Mouse (Mus musculus) C2C12 (cell line): ENCODE results near the gene Trim8. TPM values are rescaled to one million over a fixed set of nuclear protein-coding genes. Genes with fewer than 3 reads are reported as not detected.
A peak's percentile ranks its signal among the peaks of the same experiment; 100 is the strongest.

Experiments
- H3K27me3 ChIP-seq: one replicate; pipeline ENCODE4 v1.6.1; 2011; ENCODE audit not compliant: control insufficient read depth, insufficient read depth, insufficient read length
- H3K36me3 ChIP-seq: one replicate; pipeline ENCODE4 v1.6.1; 2011; ENCODE audit not compliant: control insufficient read depth, insufficient read depth
- H3K4me3 ChIP-seq: one replicate; pipeline ENCODE4 v1.5.1; 2011; ENCODE audit warnings: mild to moderate bottlenecking, control low read depth; ENCODE audit not compliant: poor library complexity, insufficient read depth, severe bottlenecking
- H3K79me2 ChIP-seq: one replicate; pipeline ENCODE4 v1.6.1; 2011; ENCODE audit not compliant: control insufficient read depth, insufficient read depth
- H3K79me3 ChIP-seq: one replicate; pipeline ENCODE4 v1.6.1; 2011; ENCODE audit warnings: low read depth, control low read depth
- H3ac ChIP-seq: one replicate; pipeline ENCODE3; 2011; ENCODE audit warnings: low read depth; ENCODE audit not compliant: control insufficient read depth, insufficient read length
- CEBPB ChIP-seq: IDR thresholded peaks from one replicate; pipeline ENCODE4 v1.6.1; 2011; ENCODE audit warnings: low read depth, mild to moderate bottlenecking, control low read depth, moderate library complexity
- CTCF ChIP-seq: IDR thresholded peaks from one replicate; pipeline ENCODE4 v1.5.1; 2011; ENCODE audit not compliant: control insufficient read depth, insufficient read depth, insufficient read length
- FOSL1 ChIP-seq: IDR thresholded peaks from one replicate; pipeline ENCODE4 v1.8.0; 2011; ENCODE audit warnings: mild to moderate bottlenecking, low read length; ENCODE audit not compliant: poor library complexity, insufficient read depth, severe bottlenecking
- MAX ChIP-seq: IDR thresholded peaks from one replicate; pipeline ENCODE4 v1.6.1; 2011; ENCODE audit warnings: mild to moderate bottlenecking, control low read depth
- MYOD1 ChIP-seq: IDR thresholded peaks from one replicate; pipeline ENCODE4 v1.6.1; 2011; ENCODE audit warnings: low read depth; ENCODE audit not compliant: control insufficient read depth, insufficient read length
- MYOG ChIP-seq: IDR thresholded peaks from one replicate; pipeline ENCODE4 v1.6.1; 2011; ENCODE audit not compliant: control insufficient read depth, insufficient read length; ENCODE audit errors: extremely low read depth
- USF1 ChIP-seq: IDR thresholded peaks from one replicate; pipeline ENCODE4 v1.6.1; 2011; ENCODE audit warnings: low read depth, mild to moderate bottlenecking, control low read depth, moderate library complexity
- polyA plus RNA-seq: library from polyadenylated mRNA; unstranded; fragments of >200 nt; fragmentation: generic; extraction: Trizol; gene quantifications from one replicate; pipeline ENCODE4 v1.2.1, GENCODE M21; 2012; ENCODE audit warnings: missing spikeins

The Trim8 gene
- polyA plus RNA-seq, 1 experiment: 26.8 TPM

DNA sequence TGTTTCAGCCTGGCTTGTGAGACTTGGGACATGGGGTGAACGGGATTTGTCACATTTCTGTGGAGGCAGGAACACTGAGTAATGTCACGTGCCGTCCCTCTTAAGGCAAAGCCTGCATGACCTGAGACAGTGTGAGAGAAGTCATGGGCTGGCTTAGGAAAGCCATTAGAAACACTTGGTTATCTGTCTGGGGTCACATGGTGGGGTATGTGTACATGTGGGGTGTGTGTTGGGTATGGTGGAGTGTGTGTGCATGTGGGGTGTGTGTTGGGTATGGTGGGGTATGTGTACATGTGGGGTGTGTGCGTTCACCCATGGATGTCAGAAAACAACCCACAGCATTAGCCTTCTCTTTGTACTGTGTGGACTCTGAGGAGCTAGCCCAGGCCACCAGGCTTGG, 48.9 kb downstream of the Trim8 start:
- Histone ChIP-seq H3ac (no peak overlapping the region), H3K79me3 (no peaks in the 10 kb centered on the region), H3K4me3 (no peak overlapping the region), H3K36me3 (peaks cover 5% of the 10 kb centered on the region), H3K79me2 (no peaks in the 10 kb centered on the region), H3K27me3 (no peaks in the 10 kb centered on the region)
- TF ChIP-seq MYOD1: no peak
- no peak for TF ChIP-seq MAX
- no peak for TF ChIP-seq MYOG
- TF ChIP-seq USF1: no peak
- no peak for TF ChIP-seq CEBPB
- no peak for TF ChIP-seq CTCF
- TF ChIP-seq FOSL1: no peak

DNA sequence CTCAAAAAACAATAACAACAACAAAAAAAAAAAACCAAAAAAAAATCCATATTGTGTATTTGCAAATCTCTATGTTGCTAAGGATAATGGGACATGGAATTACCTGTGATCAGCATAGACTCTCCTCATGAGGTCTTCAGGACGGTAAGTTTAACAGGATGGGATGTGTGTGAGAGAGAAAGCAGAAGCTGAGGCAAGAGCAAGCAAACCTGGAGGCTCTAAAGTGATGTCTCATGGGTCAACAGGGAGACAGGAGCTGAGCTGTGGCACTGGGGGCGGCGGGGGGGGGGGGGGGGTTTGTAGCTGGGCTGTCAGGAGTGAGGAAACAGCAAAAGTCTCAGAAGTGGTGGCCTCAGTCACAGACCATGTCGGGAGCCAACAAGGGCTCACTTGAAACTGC, 51.0 kb downstream of the Trim8 start:
- H3ac ChIP-seq: no peak overlapping the region
- no peak overlapping the region for H3K4me3 ChIP-seq
- H3K79me2 ChIP-seq: no peaks in the 10 kb centered on the region
- H3K36me3 ChIP-seq: peaks cover 5% of the 10 kb centered on the region
- H3K79me3 ChIP-seq: no peaks in the 10 kb centered on the region
- TF ChIP-seq FOSL1: no peak
- TF ChIP-seq MYOG: no peak
- no peak for TF ChIP-seq CEBPB
- no peak for TF ChIP-seq MAX
- TF ChIP-seq USF1: no peak
- no peak for TF ChIP-seq MYOD1
- no peak for TF ChIP-seq CTCF
- no peaks in the 10 kb centered on the region for H3K27me3 ChIP-seq

DNA sequence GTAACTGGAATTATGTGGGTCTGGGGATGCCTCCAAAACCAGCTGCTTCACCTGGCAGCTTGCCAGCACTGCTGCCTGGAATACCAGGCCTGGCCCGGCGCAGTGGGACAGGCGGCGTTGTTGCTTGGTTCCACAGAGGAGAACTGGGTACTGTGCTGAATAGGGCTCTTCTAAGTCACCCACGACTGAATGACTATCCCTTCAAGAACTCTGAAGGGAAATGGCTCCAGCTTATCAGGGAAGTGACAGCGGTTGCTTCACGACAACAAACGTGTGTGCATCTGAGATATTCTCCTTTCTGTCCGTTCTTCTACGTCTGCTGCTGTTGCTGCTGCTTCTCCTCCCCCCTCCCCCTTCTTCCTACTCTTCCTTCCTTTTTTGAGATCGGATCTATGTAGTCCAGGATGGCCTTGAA, 52.0 kb downstream of the Trim8 start:
- Histone ChIP-seq H3K27me3 (no peaks in the 10 kb centered on the region), H3K79me3 (no peaks in the 10 kb centered on the region), H3K4me3 (no peak overlapping the region), H3K36me3 (peaks cover 5% of the 10 kb centered on the region), H3ac (no peak overlapping the region), H3K79me2 (no peaks in the 10 kb centered on the region)
- no peak for TF ChIP-seq USF1
- no peak for TF ChIP-seq CEBPB
- TF ChIP-seq MYOG: no peak

DNA sequence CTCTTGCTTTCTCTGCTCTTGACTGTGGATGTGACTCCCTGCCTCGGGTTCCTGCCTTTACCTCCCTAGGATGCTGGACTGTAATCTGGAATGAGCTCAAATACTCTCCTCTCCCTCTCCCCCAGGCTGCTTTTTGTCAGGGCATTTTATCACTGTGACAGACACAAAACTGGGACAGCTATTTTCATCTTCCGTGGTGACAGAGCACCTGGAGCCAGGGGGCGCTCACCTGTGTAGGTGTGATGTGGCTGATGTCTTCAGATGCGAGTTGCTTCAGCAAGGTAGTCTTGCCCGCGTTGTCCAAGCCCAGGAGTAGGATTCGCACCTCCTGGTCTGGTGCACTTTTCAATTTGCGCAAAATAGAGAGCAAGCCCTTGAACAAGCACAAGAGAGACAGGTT, 56.5 kb downstream of the Trim8 start:
- no peak for TF ChIP-seq CEBPB
- TF ChIP-seq CTCF: no peak
- TF ChIP-seq MYOD1: no peak
- TF ChIP-seq MAX: no peak
- TF ChIP-seq FOSL1: no peak
- TF ChIP-seq MYOG: no peak
- no peak for TF ChIP-seq USF1

DNA sequence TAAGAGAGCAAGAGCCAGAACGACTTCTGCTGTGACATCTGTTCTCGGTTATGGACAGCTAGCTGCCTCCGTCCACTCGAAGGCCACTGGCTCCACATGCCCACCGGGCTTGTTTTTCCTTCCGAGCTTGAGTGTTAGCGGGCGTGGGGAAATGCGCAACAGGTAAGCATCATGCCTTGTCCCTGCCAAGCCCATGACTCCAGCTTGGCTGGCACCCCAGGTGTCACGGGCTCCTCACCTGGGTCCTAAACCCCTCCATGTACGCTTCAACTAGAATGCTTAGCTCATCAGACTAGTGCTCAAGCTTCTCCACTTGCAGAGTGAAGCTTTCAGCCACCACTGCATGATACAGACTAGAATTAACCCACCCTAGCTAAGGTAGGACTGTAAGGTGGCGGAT, 57.1 kb downstream of the Trim8 start:
- peaks cover 5% of the 10 kb centered on the region for H3K36me3 ChIP-seq
- TF ChIP-seq MYOG: no peak
- H3K27me3 ChIP-seq: no peaks in the 10 kb centered on the region

More for the DNA sequence above, 56.5 kb downstream of the Trim8 start:
- Histone ChIP-seq H3K36me3 (peaks cover 5% of the 10 kb centered on the region), H3K4me3 (no peak overlapping the region), H3K79me2 (no peaks in the 10 kb centered on the region), H3ac (no peak overlapping the region), H3K27me3 (no peaks in the 10 kb centered on the region), H3K79me3 (no peaks in the 10 kb centered on the region)

DNA sequence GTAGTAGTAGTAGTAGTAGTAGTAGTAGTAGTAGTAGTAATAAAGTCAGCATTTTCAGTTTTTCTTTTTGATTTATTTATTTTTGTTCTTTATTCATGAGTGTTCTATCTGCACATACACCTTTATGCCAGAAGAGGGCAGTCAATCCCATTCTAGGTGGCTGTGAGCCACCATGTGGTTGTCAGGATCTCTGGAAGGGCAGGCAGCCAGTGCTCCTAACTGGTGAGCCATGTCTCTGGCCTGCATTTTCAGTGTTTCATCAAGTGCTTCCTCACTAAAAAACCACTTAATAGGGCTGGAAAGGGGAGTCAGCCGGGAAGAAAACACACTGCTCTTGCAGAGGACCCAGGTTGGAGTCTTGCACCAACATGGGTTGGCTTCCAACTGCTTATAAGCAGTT, 60.6 kb downstream of the Trim8 start:
- H3K79me3 ChIP-seq: no peaks in the 10 kb centered on the region
- no peak overlapping the region for H3K4me3 ChIP-seq

More for the DNA sequence above, 57.1 kb downstream of the Trim8 start:
- Histone ChIP-seq H3ac (no peak overlapping the region), H3K4me3 (no peak overlapping the region), H3K79me3 (no peaks in the 10 kb centered on the region), H3K79me2 (no peaks in the 10 kb centered on the region)

More for the DNA sequence above, 60.6 kb downstream of the Trim8 start:
- Histone ChIP-seq H3ac (no peak overlapping the region), H3K36me3 (no peaks in the 10 kb centered on the region), H3K27me3 (no peaks in the 10 kb centered on the region), H3K79me2 (no peaks in the 10 kb centered on the region)
- TF ChIP-seq MAX (peak; percentile 47), USF1 (no peak), CTCF (peak; percentile 61)
